Mouse (Mus musculus): ENCODE results near the gene Ccdc167.
A peak's percentile ranks its signal among the peaks of the same experiment; 100 is the strongest.
"Not testable (repeated sequence)": the region's sequence is repeated elsewhere in the genome, so short reads cannot be mapped to it uniquely, and the experiment has no call there.

Ccdc167 gene

GRCm38 (mm10) chr17:29719628-29720575, 3.1 kb upstream of the Ccdc167 start:
- no peak for DNase-seq

GRCm38 (mm10) chr17:29718660-29719059, 1.8 kb upstream of the Ccdc167 start:
- no peak for DNase-seq

GRCm38 (mm10) chr17:29713734-29714133, 3.1 kb downstream of the Ccdc167 start:
- not testable (repeated sequence) for DNase-seq

- no peak for DNase-seq
Measured at GRCm38 (mm10) chr17:29712565-29712964, 4.3 kb downstream of the Ccdc167 start.

- DNase-seq: no peak
Measured at GRCm38 (mm10) chr17:29711745-29712431, 5.0 kb downstream of the Ccdc167 start.

- peak; percentile 77 for DNase-seq
Measured at GRCm38 (mm10) chr17:29711076-29711744, 5.6 kb downstream of the Ccdc167 start.

- no peak for DNase-seq
Measured at GRCm38 (mm10) chr17:29710562-29711044, 6.2 kb downstream of the Ccdc167 start.

GRCm38 (mm10) chr17:29708783-29709182, 8.1 kb downstream of the Ccdc167 start:
- no peak for DNase-seq

GRCm38 (mm10) chr17:29706981-29707545, 9.8 kb downstream of the Ccdc167 start:
- DNase-seq: no peak

GRCm38 (mm10) chr17:29705881-29706280, 11.0 kb downstream of the Ccdc167 start:
- DNase-seq: no peak

GRCm38 (mm10) chr17:29704781-29705180, 12.1 kb downstream of the Ccdc167 start:
- DNase-seq: peak; percentile 75

GRCm38 (mm10) chr17:29702938-29703710, 13.7 kb downstream of the Ccdc167 start:
- DNase-seq: no peak

GRCm38 (mm10) chr17:29700573-29700972, 16.3 kb downstream of the Ccdc167 start:
- no peak for DNase-seq

- DNase-seq: no peak
Measured at GRCm38 (mm10) chr17:29698421-29698820, 18.4 kb downstream of the Ccdc167 start.

- DNase-seq: no peak
Measured at GRCm38 (mm10) chr17:29696940-29697339, 19.9 kb downstream of the Ccdc167 start.

- no peak for DNase-seq
Measured at GRCm38 (mm10) chr17:29694516-29694915, 22.3 kb downstream of the Ccdc167 start.

GRCm38 (mm10) chr17:29693571-29693970, 23.3 kb downstream of the Ccdc167 start:
- DNase-seq: no peak

- no peak for DNase-seq
Measured at GRCm38 (mm10) chr17:29692827-29693226, 24.0 kb downstream of the Ccdc167 start.

- no peak for DNase-seq
Measured at GRCm38 (mm10) chr17:29690257-29690656, 26.6 kb downstream of the Ccdc167 start.

- no peak for DNase-seq
Measured at GRCm38 (mm10) chr17:29688610-29689009, 28.2 kb downstream of the Ccdc167 start.

GRCm38 (mm10) chr17:29687373-29687772, 29.5 kb downstream of the Ccdc167 start:
- no peak for DNase-seq

GRCm38 (mm10) chr17:29686771-29687170, 30.1 kb downstream of the Ccdc167 start:
- DNase-seq: no peak

Data from kidney, postnatal 10 days (tissue).